Mouse (Mus musculus) embryo, embryonic 10 days (tissue): ENCODE results near the gene Dpf3.

Experiments
- DNase-seq: peaks from one replicate; pipeline ENCODE4 v3.0.0-alpha.2; 2015; ENCODE audit warnings: low spot score

Dpf3 gene

GRCm38 (mm10) chr12:83411721-83412521 lies 75.6 kb downstream of the Dpf3 start:
- DNase-seq: no peak

DNA sequence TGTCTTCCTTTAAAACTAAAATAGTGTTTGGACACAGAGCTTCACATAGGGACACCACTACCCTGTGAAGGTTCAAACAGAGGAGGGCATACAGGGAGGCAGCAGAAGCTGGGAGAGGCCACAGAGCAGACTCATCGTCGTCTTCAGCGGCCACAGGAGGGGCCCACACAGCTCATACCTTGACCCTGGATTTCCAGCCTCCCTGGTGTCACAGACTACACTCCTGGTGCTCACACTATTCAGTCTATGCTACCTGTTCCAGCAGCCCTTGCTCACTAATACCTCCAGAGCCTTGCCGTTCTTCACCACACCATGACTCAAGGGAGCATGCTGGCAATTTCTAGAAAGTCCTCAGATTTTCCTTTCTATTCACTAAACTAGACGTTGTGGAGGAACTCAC lies 76.5 kb downstream of the Dpf3 start:
- DNase-seq: no peak

- no peak for DNase-seq
Measured at GRCm38 (mm10) chr12:83405374-83406125, 82.0 kb downstream of the Dpf3 start.

DNA sequence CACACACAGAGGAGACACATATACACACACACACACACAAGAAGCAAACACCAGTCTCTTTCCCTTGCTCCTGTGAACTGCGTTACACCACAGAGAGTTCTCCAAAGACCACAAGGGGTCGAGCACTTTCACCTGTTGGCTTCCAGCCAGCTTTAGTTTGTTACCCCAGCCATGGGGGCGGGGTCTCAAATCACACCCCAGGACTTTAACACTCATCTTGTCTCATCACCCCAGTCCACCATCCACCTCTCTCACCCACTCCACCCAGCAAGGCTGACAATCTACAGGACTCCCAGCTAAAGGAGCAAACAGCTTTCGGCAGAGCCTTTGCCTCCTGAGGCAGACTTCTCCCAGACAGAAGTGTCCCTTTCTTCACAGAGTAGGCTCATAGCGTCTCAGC lies 85.2 kb downstream of the Dpf3 start:
- no peak for DNase-seq

DNA sequence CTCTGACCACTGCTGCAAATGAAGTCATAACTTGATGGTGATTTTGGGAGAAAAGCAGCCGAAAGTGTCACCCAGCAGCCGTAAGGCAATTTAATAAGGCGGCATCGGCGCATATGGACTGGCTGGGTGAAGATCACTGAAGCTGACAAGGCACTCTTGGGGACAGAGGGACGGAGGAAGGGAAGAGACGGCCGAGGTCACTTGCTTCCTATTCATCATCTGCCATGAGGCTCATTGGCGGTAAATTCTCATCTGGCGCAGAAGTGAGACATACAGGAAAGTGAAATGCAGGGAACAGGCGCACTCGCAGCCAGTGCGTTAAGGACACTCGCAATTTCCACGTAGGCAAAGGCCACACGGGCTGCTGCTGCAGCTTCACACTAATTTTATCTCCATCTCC lies 95.5 kb downstream of the Dpf3 start:
- DNase-seq: no peak

DNA sequence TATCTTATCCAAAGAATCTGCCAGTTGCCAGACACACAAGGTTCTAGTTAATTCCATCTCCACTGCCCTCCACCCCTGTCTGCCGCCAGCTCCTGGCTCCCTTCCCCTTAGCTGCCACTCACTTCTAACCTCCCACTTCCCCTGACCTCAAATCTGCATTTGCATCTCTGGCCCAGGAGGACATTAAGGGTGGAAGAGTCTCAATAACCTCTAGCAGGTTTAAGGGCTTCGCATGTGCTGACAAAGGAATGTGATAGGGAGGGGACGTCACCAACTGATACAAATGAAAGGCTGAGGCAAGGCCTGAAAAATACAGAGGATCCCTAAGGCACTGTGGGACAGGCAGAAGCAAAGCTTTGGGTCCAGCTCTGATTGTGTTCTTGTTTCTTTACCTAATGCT lies 100.0 kb downstream of the Dpf3 start:
- peak; percentile 31 for DNase-seq

DNA sequence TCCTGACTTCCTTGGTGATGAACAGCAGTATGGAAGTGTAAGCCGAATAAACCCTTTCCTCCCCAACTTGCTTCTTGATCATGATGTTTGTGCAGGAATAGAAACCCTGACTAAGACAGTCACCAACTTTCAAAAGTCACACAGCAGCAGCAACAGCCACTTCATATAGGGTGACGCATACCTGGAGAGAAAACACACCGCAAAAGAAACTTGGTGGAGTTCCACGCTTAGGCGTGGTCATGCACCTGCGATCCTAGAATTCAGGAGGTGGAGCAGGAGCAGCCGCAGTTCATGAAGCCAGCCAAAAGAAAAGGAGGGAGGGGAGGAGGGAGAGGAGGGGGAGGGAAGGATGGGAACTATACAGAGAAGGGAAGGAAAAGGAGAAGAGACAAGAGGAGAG lies 106.4 kb downstream of the Dpf3 start:
- DNase-seq: no peak

GRCm38 (mm10) chr12:83380016-83380415 lies 107.5 kb downstream of the Dpf3 start:
- no peak for DNase-seq

DNA sequence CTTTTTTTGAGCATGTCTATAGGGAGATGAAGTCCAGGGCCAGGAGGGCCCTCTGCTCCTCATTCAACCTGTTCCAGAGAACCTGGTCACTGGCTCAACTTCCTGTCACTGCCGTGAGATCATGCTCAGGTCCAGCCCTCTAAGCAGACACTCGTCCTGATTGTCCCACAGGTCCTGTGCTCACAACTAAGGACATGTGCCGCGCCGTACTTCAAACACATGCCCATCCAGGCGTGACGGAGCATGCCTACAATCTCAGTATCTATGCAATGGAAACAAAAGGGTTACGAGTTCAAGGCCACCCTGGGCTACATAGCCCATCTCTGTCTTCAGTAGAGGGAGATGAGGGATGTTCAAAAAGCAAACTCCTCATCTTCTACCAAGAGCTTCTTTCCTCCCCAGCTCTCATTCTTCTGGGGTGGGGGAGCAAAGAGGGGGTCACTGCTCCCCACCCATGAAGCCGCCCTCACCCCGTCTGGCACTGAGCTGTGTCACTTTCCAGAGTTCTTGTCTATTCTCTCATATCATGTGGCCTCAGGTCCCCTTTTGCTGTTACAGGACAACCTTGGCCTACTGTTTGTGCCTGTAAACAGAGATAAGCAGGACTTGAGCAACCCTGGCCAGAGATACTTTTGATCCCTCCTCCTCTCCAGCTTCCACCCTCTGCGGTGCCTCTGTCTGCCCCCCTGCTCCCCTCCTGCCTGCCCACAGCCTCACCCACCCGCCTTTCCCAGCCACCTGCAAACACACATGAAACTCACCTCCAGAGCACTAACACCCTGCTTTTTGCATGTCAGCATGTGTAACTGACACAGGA lies 112.3 kb downstream of the Dpf3 start:
- DNase-seq: no peak

DNA sequence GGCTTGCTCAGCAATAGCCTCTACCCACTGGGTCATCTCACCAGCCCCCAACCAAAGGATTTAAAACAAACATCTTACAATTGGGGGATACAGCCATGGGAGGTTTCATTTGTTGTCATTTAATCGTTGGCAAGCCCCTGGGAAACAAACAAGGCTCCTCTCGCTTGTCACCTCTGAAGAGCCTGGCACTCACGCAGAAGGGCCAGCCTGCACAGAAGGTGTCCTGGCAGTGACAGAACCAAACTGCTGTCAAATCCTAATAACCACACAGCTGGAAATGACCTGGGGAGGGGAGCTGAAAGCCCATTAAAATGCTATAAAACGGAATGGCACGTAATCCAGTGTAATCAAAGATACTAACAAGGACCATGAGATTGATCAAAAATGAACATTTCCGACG lies 114.4 kb downstream of the Dpf3 start:
- no peak for DNase-seq

- DNase-seq: no peak
Measured at GRCm38 (mm10) chr12:83372290-83372689, 115.2 kb downstream of the Dpf3 start.

- no peak for DNase-seq
Measured at GRCm38 (mm10) chr12:83370221-83370620, 117.3 kb downstream of the Dpf3 start.

- DNase-seq: no peak
Measured at GRCm38 (mm10) chr12:83369416-83369815, 118.1 kb downstream of the Dpf3 start.

DNA sequence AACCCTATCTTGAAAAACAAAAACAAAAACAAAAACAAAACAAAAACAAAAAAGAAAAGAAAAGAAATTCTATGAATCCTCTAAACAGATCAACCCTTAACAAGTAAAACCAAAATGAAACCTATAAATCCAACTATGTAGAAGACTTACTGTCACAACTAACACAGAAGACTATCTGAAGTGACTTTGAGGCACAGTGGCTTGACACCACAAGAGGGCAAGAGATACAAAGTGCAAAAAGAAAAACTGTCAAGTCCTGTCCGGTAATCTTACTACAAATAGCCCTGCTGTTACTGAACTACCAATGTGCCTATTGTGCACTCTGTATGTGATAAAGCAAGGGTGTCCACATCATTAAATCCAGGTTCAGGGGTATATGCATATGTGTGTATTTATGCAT lies 120.0 kb downstream of the Dpf3 start:
- DNase-seq: no peak

DNA sequence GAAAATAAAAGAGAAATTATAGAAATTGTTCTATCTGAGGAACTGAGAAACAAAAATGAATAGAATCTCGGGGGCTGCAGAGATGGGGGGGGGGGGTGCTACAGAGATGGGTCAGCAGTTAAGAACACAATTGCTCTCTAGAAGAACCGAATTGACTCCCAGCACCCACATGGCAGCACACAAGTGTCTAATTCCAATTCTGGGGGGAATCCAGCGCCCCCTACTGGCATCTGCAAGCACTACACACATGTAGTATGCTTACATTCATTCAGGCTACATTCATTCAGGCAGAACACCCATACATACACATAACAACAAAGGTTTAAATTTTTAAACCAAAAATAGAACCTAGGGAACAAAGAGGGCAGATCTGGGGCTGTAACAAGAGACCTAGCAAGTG lies 122.7 kb downstream of the Dpf3 start:
- no peak for DNase-seq

DNA sequence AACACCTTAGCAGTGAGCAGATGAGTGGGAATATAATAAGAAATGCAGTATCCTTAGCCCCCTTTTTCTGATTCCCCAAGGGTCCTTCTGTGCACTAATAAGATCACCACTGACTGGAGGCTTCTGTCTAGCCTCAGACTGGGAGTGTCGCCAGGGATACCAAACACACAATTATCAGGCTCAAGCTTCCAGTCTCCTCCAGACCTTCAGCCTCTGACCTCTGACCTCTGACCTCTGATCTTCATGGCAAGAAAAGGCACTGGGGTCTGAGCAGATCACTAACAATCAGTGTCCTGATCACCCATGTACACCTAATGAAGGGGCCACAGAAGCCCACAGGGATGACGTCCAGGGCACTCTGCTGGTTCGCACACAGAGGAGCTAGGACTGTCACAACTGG lies 125.7 kb downstream of the Dpf3 start:
- peak; percentile 70 for DNase-seq

DNA sequence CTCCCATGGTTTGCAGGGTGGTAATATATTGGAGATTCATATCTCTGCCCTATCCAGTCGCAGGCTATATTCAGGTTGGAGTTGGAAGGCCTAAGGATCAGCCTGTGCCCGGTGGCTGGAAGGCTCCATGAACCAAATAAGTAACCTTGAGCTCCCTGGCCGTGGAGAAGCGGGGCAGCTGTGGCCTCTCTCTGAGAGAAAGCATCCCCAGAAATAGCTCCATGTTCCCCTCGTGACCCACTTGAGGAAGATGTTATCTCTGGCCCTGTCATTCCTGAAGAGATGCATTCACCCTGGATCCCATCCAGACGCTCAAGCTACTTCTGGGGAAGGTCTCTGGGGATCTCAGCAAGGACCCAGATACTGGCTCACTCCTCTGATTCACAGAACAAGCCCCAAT lies 134.9 kb downstream of the Dpf3 start:
- no peak for DNase-seq

- DNase-seq: no peak
Measured at GRCm38 (mm10) chr12:83349736-83350135, 137.8 kb downstream of the Dpf3 start.

- no peak for DNase-seq
Measured at GRCm38 (mm10) chr12:83348246-83348645, 139.3 kb downstream of the Dpf3 start.

DNA sequence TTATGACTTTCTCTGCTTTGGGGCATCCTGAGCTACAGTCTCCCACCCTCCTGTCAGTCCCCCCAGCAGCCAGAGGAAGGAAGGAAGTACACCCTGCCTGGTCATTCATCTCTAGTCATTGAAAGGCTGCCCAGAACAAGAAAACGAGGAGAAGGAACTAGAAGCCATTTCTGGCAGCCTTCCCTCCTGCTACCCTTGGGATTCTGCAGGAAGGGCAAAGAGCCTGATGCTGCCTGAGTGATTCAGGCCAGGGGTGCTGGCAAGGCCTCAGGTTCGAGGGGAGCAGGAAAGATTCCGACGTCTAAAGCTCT lies 144.7 kb downstream of the Dpf3 start:
- DNase-seq: no peak

DNA sequence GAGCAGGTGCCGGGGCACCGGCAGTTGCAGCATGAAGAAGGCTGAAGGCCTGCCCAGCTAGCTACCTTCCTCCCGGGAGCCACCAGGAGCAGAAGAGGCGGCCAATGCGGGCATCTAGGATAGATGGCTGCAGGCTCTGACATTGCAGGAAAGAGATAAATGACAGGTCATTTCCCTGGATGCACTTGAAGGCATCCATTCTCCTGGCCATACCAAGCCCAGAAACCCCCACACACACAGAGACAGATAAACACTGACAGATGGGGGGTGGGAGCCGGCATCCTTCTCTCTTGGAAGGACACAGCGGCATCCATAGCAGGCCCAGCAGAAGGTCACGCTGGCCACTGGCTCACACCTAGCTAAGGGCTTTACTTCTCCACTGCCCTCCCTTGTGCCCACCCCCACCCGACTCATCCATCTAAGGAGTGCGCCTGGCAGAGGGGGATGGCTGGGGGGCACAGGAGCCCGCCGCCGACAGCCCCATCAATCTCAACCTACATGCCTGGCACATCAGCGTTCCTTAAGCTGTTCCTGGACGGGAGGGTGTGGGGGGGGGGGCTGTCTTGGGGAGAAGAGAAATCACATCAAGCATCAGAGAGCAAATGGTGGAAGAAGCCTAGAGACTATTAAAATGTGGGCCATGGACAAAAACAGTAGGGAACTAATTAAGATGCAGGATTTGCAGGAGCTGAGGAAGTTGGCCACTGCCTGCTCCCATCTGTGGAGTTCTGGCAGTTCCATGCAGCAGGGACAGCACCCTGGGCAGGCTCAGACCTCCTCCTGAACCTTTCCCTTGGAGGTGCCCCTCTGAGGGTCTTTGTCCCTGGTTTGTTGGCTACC lies 145.3 kb downstream of the Dpf3 start:
- no peak for DNase-seq

GRCm38 (mm10) chr12:83340960-83341359 lies 146.6 kb downstream of the Dpf3 start:
- no peak for DNase-seq
